Mouse (Mus musculus): ENCODE measurements around the gene Zfhx3. TPM values are rescaled to one million over a fixed set of nuclear protein-coding genes. Genes with fewer than 3 reads are reported as not detected.

Zfhx3 gene
- polyA plus RNA-seq, 1 experiment from 2014 or later = 3.3 TPM

DNA sequence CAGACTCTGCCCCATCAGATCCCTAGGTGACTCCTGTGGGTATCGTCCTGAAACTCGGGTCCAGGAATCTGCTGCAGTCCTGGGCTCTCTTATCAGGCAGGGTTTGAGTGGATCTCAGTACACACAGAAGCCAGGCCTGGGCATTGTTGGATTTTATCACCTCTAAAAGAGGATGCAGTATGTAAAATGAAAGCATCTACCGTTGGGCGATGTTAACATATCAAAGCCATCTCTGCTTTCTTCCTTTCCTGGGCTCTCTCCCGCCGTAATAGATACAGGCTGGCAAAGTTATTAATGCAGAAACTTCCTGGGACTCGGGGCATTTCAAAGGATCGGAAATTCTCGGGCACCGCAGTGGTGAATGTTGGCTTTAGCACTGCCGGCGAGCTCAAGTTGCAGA lies 537.7 kb downstream of the Zfhx3 start:
- 56% methylated on average over 12 of the region's 12 CpGs for WGBS
- no peak overlapping the region for H3K4me2 ChIP-seq (ENCODE audit: low read depth, low read length)
- H3K27me3 ChIP-seq (ENCODE audit: control insufficient read depth, insufficient read depth, low read length) = no peaks in the 10 kb centered on the region
- no peaks in the 10 kb centered on the region for H3K36me3 ChIP-seq (ENCODE audit: control insufficient read depth, insufficient read depth)
- no peaks in the 10 kb centered on the region for H3K9me3 ChIP-seq (replicated peaks; ENCODE audit: control insufficient read depth, low read length)
- H3K4me1 ChIP-seq (ENCODE audit: control insufficient read depth, insufficient read depth, low read length) = no peaks in the 10 kb centered on the region
- H3K9ac ChIP-seq (ENCODE audit: low read length) = no peak overlapping the region
- H3K4me3 ChIP-seq (ENCODE audit: low read length) = no peak overlapping the region
- no peak for ATAC-seq (replicated peaks; ENCODE audit: extremely low read depth, insufficient read depth, low FRiP score)
- no peak overlapping the region for H3K27ac ChIP-seq (ENCODE audit: low read length)

DNA sequence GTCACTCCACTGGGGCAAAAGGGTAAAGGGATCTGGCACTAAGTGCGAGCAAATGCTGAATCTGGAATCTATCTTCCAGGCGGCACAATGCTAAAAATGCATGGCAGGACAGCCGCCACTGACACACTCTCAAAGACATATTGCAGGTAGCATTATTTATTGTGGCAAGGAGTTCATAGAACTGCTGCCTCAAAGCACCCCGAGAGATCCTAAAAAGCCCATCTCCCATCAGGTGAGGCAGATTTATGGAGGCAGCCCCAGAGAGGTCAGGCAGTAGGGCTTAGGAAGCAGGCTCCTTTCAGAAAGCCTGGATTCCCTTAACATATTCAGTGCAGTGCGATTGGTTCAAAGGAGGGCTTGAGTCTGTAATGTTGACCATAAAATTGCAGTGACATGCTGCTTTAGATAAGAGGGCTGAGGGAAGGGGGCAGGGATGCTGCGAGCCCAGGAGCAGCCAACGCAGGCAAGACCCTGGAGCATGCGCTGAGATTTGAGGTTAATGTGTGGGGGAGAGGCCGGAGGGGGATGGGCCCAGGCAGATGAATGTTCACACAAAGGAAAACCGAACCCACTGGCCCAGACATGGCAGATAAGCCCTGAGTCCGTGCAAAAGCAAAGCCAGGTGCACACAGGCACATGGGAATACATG lies 538.8 kb downstream of the Zfhx3 start:
- WGBS = 46% methylated on average over 11 of the region's 11 CpGs
- Histone ChIP-seq H3K4me3 (ENCODE audit: low read length) (no peak overlapping the region), H3K27me3 (ENCODE audit: control insufficient read depth, insufficient read depth, low read length) (no peaks in the 10 kb centered on the region), H3K9ac (ENCODE audit: low read length) (no peak overlapping the region), H3K9me3 (replicated peaks; ENCODE audit: control insufficient read depth, low read length) (no peaks in the 10 kb centered on the region), H3K4me2 (ENCODE audit: low read depth, low read length) (no peak overlapping the region), H3K36me3 (ENCODE audit: control insufficient read depth, insufficient read depth) (no peaks in the 10 kb centered on the region), H3K27ac (ENCODE audit: low read length) (no peak overlapping the region), H3K4me1 (ENCODE audit: control insufficient read depth, insufficient read depth, low read length) (no peaks in the 10 kb centered on the region)
- no peak for ATAC-seq (replicated peaks; ENCODE audit: extremely low read depth, insufficient read depth, low FRiP score)

DNA sequence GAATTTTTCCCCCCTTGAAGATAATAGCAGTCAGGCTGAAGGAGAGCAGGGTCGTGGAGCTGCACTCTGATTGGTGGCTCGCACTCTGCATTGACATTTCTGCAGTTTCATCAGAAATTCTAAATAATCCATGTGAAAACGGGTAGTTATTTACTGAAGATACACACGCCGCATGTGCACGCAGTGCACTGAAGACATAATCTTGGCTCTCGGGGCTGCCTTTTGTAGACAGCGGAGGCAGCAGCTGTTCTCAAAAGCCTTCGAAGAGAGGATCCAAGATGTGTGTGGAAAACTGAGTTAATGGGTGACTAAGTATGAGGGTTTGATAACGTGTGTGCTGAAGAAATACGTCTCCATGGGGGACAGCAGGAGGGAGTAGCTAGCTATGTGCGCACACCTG lies 553.7 kb downstream of the Zfhx3 start:
- 69% methylated on average over 12 of the region's 12 CpGs for WGBS

DNA sequence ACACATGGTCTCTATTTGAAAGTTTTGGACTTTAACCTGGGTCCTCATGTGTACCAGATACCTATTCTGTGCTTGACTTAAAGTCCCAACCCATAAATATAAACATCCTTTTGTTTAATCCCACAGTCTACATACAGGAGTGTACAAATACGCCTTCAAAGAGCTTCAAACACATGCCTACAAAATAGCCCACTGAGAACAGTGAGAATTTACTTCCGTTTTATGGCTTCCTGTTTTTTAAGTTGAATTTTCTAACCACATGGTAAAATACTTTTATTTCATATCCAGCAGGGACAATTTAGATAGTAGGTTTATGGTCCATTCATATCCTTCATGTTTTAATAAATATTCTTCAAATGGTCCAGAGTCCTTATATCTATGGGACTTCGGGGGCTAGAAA lies 564.3 kb downstream of the Zfhx3 start:
- Histone ChIP-seq H3K27me3 (ENCODE audit: control insufficient read depth, insufficient read depth, low read length) (no peaks in the 10 kb centered on the region), H3K4me1 (ENCODE audit: control insufficient read depth, insufficient read depth, low read length) (no peaks in the 10 kb centered on the region), H3K27ac (ENCODE audit: low read length) (no peak overlapping the region), H3K4me3 (ENCODE audit: low read length) (no peak overlapping the region), H3K9me3 (replicated peaks; ENCODE audit: control insufficient read depth, low read length) (no peaks in the 10 kb centered on the region), H3K36me3 (ENCODE audit: control insufficient read depth, insufficient read depth) (no peaks in the 10 kb centered on the region), H3K9ac (ENCODE audit: low read length) (no peak overlapping the region), H3K4me2 (ENCODE audit: low read depth, low read length) (no peak overlapping the region)
- WGBS = 84% methylated on average over 3 of the region's 3 CpGs
- ATAC-seq (replicated peaks; ENCODE audit: extremely low read depth, insufficient read depth, low FRiP score) = no peak

More for the DNA sequence above, 553.7 kb downstream of the Zfhx3 start:
- Histone ChIP-seq H3K27ac (ENCODE audit: low read length) (no peak overlapping the region), H3K27me3 (ENCODE audit: control insufficient read depth, insufficient read depth, low read length) (no peaks in the 10 kb centered on the region), H3K4me2 (ENCODE audit: low read depth, low read length) (no peak overlapping the region), H3K4me1 (ENCODE audit: control insufficient read depth, insufficient read depth, low read length) (no peaks in the 10 kb centered on the region), H3K36me3 (ENCODE audit: control insufficient read depth, insufficient read depth) (no peaks in the 10 kb centered on the region), H3K4me3 (ENCODE audit: low read length) (no peak overlapping the region), H3K9me3 (replicated peaks; ENCODE audit: control insufficient read depth, low read length) (no peaks in the 10 kb centered on the region), H3K9ac (ENCODE audit: low read length) (no peak overlapping the region)
- no peak for ATAC-seq (replicated peaks; ENCODE audit: extremely low read depth, insufficient read depth, low FRiP score)

DNA sequence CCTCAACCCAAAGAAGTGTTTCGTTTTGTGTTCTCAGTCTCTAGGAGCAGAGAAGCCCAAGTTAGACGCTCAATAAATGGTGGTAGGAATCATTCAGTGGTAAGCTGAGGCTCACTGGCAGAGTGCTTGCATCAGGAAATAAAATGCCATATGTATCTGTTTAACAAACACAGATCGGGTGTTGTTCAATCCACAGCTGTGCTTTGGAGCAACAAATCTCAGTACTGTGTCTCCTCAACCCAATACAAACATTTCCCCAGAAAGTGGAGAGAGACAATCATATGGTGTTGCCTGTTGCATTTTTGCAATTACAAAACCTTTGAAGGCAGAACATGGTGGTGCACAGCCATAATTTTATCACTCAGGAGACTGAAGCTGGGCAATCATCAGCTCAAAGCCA lies 565.3 kb downstream of the Zfhx3 start:
- Histone ChIP-seq H3K36me3 (ENCODE audit: control insufficient read depth, insufficient read depth) (no peaks in the 10 kb centered on the region), H3K27me3 (ENCODE audit: control insufficient read depth, insufficient read depth, low read length) (no peaks in the 10 kb centered on the region), H3K4me1 (ENCODE audit: control insufficient read depth, insufficient read depth, low read length) (no peaks in the 10 kb centered on the region), H3K9me3 (replicated peaks; ENCODE audit: control insufficient read depth, low read length) (no peaks in the 10 kb centered on the region), H3K4me3 (ENCODE audit: low read length) (no peak overlapping the region), H3K27ac (ENCODE audit: low read length) (no peak overlapping the region), H3K9ac (ENCODE audit: low read length) (no peak overlapping the region), H3K4me2 (ENCODE audit: low read depth, low read length) (no peak overlapping the region)
- ATAC-seq (replicated peaks; ENCODE audit: extremely low read depth, insufficient read depth, low FRiP score) = no peak
- 72% methylated on average over 3 of the region's 3 CpGs for WGBS

DNA sequence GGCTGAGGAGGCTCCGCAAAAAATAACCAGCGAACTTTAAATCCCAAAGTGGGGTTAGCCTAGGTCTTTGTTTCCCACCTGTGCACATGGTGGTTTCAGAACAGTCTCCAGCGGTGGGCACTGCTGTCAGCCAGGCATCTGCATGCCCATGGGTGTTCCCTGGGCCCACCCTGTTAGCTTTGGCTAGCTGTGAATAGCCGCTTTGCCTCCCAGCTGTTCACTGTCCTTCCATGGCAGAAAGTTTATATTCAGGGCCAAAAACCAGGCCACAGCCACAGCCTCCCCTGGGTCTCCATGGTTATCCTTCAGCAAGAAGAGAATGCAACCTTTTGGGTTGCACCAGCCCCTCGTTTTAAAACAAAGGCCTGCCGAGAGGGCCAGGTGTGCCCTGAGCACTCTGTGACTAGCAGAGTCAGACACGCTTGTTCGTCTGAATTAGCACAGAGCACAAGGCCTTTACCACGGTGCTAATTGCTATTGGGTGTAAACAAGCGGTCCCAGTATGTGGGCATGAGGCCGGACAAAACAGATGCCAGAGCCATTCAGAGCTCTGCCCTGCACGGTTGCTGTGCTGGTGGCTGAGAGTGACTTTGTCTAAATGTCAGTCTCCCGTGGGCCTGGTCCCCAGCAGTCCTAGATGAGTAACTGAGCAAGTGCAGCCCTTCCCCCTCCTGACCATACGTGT lies 568.3 kb downstream of the Zfhx3 start:
- ATAC-seq (replicated peaks; ENCODE audit: extremely low read depth, insufficient read depth, low FRiP score) = no peak
- WGBS = 72% methylated on average over 14 of the region's 14 CpGs
- H3K27me3 ChIP-seq (ENCODE audit: control insufficient read depth, insufficient read depth, low read length) = no peaks in the 10 kb centered on the region
- H3K36me3 ChIP-seq (ENCODE audit: control insufficient read depth, insufficient read depth) = no peaks in the 10 kb centered on the region
- no peaks in the 10 kb centered on the region for H3K9me3 ChIP-seq (replicated peaks; ENCODE audit: control insufficient read depth, low read length)
- H3K4me2 ChIP-seq (ENCODE audit: low read depth, low read length) = no peak overlapping the region
- H3K9ac ChIP-seq (ENCODE audit: low read length) = no peak overlapping the region
- H3K4me1 ChIP-seq (ENCODE audit: control insufficient read depth, insufficient read depth, low read length) = no peaks in the 10 kb centered on the region
- no peak overlapping the region for H3K4me3 ChIP-seq (ENCODE audit: low read length)
- H3K27ac ChIP-seq (ENCODE audit: low read length) = no peak overlapping the region

DNA sequence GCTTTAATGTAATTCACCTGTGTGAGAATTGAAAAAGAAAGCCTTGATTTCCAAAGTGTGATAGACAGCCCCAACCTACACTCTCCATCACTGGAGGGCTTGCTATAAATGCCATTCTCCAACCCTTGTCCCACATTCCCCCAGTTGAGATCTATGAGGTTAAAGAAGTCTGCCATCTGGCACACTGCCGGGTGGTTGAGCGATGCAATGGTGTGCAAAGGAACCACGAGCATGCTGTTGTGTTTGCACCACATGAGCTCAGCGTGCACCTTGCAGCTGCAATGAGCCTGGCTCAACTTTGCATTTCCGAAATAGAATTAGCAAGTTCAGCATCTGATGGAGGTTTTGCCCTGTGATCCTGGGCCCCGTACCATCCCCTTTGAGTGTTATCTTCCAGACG lies 575.7 kb downstream of the Zfhx3 start:
- no peak for ATAC-seq (replicated peaks; ENCODE audit: extremely low read depth, insufficient read depth, low FRiP score)
- Histone ChIP-seq H3K9me3 (replicated peaks; ENCODE audit: control insufficient read depth, low read length) (no peaks in the 10 kb centered on the region), H3K4me3 (ENCODE audit: low read length) (no peak overlapping the region), H3K27me3 (ENCODE audit: control insufficient read depth, insufficient read depth, low read length) (no peaks in the 10 kb centered on the region), H3K36me3 (ENCODE audit: control insufficient read depth, insufficient read depth) (no peaks in the 10 kb centered on the region), H3K27ac (ENCODE audit: low read length) (no peak overlapping the region), H3K9ac (ENCODE audit: low read length) (no peak overlapping the region), H3K4me2 (ENCODE audit: low read depth, low read length) (no peak overlapping the region), H3K4me1 (ENCODE audit: control insufficient read depth, insufficient read depth, low read length) (no peaks in the 10 kb centered on the region)
- WGBS = 87% methylated on average over 7 of the region's 7 CpGs

DNA sequence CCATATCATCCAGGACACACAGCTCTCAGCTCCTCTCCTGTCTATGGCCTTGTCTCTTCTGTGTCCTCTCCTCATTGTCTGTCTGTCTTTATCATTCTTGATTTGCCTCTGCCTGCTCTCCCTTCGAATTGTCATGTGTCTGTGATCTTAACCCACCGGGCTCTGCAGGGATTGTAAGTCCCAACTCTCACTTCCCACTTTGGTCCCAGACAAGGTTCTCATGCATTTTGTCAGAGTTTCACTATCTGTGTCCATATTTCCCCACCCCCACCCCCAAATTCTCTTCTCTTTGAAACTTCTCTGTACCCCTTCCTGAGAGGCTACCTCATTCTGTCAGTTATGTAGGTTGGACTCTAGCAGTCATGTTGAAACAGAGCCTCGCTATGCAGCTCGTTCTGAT lies 579.6 kb downstream of the Zfhx3 start:
- no peaks in the 10 kb centered on the region for H3K4me1 ChIP-seq (ENCODE audit: control insufficient read depth, insufficient read depth, low read length)
- H3K9me3 ChIP-seq (replicated peaks; ENCODE audit: control insufficient read depth, low read length) = no peaks in the 10 kb centered on the region
- no peaks in the 10 kb centered on the region for H3K36me3 ChIP-seq (ENCODE audit: control insufficient read depth, insufficient read depth)
- no peak overlapping the region for H3K4me3 ChIP-seq (ENCODE audit: low read length)
- H3K4me2 ChIP-seq (ENCODE audit: low read depth, low read length) = no peak overlapping the region
- WGBS = 80% methylated on average over 4 of the region's 4 CpGs
- no peak overlapping the region for H3K9ac ChIP-seq (ENCODE audit: low read length)
- no peak for ATAC-seq (replicated peaks; ENCODE audit: extremely low read depth, insufficient read depth, low FRiP score)
- no peak overlapping the region for H3K27ac ChIP-seq (ENCODE audit: low read length)
- H3K27me3 ChIP-seq (ENCODE audit: control insufficient read depth, insufficient read depth, low read length) = no peaks in the 10 kb centered on the region

DNA sequence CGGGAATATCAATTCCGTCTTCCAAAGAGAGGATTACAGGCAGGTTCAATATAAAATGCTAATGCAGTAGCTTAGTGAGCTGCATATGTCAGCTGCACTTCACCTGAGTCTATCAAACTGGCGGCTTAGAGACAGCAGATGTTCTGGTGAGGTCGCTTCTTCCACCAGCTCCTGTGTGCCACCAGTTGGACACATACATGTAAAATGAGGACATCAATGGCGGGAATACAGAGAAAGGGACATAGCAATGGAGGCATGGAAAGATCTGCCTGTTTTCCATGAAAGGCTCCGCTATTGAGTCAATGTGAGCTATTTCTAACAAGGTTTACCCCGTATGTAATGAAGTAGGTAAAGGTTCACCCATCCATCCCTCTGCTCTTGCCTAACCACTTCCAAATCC lies 587.0 kb downstream of the Zfhx3 start:
- no peaks in the 10 kb centered on the region for H3K27me3 ChIP-seq (ENCODE audit: control insufficient read depth, insufficient read depth, low read length)
- no peak overlapping the region for H3K4me3 ChIP-seq (ENCODE audit: low read length)
- no peaks in the 10 kb centered on the region for H3K9me3 ChIP-seq (replicated peaks; ENCODE audit: control insufficient read depth, low read length)
- no peaks in the 10 kb centered on the region for H3K4me1 ChIP-seq (ENCODE audit: control insufficient read depth, insufficient read depth, low read length)
- no peaks in the 10 kb centered on the region for H3K36me3 ChIP-seq (ENCODE audit: control insufficient read depth, insufficient read depth)
- WGBS = 89% methylated on average over 7 of the region's 7 CpGs
- no peak overlapping the region for H3K4me2 ChIP-seq (ENCODE audit: low read depth, low read length)
- no peak for ATAC-seq (replicated peaks; ENCODE audit: extremely low read depth, insufficient read depth, low FRiP score)
- H3K9ac ChIP-seq (ENCODE audit: low read length) = no peak overlapping the region
- H3K27ac ChIP-seq (ENCODE audit: low read length) = no peak overlapping the region

All from heart, embryonic 16.5 days (tissue).